Mouse (Mus musculus): ENCODE measurements at regions not wholly inside any gene's neighbourhood (a gene's known extent, or its start where the extent isn't known, plus 50 kb on each side); places are given as distances from the start of the nearest gene placed in this dataset.

DNA sequence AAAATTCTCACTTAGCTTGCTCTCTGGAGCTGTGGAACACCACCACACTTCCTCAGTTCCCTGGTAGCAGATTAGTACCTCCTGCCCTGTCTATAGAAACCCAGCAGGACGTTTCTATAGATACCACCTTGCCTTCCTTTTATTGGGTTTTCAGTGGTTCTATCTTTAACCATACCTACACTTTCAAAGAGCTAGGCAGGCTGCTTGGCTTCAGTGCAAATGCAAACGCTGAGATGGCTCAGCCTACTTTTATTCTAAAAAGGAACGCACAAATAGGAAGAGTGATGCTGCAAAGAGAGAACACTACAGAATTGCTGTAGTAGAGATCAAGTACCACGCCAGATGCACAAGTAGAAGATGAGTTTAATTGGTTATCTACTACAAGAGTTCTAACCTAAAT, 120.9 kb upstream of the Ifne start:
- ATAC-seq (ENCODE audit: low FRiP score): no peak
- Histone ChIP-seq H3K27me3 (replicated peaks) (no peaks in the 10 kb centered on the region), H3K4me2 (no peak overlapping the region), H3K9ac (replicated peaks) (no peak overlapping the region), H3K4me3 (replicated peaks) (no peak overlapping the region), H3K36me3 (no peaks in the 10 kb centered on the region), H3K27ac (replicated peaks) (no peak overlapping the region), H3K9me3 (replicated peaks) (no peaks in the 10 kb centered on the region), H3K4me1 (no peaks in the 10 kb centered on the region)
- 78% methylated on average over 4 of the region's 4 CpGs for WGBS

DNA sequence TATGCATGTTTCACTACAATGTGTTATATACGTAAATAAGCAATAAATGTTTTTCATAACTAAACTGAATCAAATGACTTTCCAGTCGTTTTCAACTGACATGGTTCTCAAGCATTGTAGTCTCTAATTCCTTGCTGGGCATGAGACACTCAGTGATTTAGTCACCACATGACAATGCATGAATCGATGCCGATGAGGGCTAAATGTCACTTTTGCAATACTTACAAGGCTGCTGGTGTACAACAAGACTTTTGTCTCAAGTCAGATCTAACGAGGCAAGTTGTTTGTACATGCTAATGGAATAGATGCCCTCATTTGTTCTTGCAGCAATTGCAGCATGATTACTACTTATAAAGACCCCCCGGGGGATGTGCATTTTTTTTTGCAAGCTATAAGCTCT, 120.2 kb upstream of the Ifne start:
- ATAC-seq (ENCODE audit: low FRiP score): no peak
- WGBS: 76% methylated on average over 6 of the region's 6 CpGs
- H3K36me3 ChIP-seq: no peaks in the 10 kb centered on the region

DNA sequence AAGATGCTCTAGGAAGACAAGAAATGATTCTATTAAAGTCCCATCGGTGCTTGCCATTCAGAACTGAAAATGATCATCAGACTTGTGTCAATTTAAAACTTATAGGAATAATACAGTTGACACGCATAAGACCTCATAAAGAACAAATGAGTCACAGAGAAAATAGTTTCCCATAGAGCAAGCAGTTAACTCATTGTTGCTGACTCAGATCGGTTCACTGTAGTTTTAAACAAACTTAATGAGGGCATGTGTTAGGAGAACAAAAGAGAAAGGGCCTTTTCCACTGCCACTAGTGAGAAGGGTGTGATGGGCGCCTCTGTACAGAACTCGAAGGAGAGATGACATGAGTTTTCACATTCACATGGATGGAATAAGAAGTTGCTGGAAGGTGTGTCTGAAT, 118.3 kb upstream of the Ifne start:
- Histone ChIP-seq H3K9me3 (replicated peaks) (no peaks in the 10 kb centered on the region), H3K36me3 (no peaks in the 10 kb centered on the region), H3K27me3 (replicated peaks) (no peaks in the 10 kb centered on the region), H3K4me1 (no peaks in the 10 kb centered on the region), H3K9ac (replicated peaks) (no peak overlapping the region), H3K4me2 (no peak overlapping the region), H3K27ac (replicated peaks) (no peak overlapping the region), H3K4me3 (replicated peaks) (no peak overlapping the region)
- ATAC-seq (ENCODE audit: low FRiP score): no peak
- WGBS: 80% methylated on average over 5 of the region's 5 CpGs

More for the DNA sequence above, 120.2 kb upstream of the Ifne start:
- H3K4me3 ChIP-seq (replicated peaks): no peak overlapping the region
- no peak overlapping the region for H3K9ac ChIP-seq (replicated peaks)
- no peaks in the 10 kb centered on the region for H3K4me1 ChIP-seq
- no peaks in the 10 kb centered on the region for H3K27me3 ChIP-seq (replicated peaks)
- no peaks in the 10 kb centered on the region for H3K9me3 ChIP-seq (replicated peaks)
- no peak overlapping the region for H3K27ac ChIP-seq (replicated peaks)
- no peak overlapping the region for H3K4me2 ChIP-seq

DNA sequence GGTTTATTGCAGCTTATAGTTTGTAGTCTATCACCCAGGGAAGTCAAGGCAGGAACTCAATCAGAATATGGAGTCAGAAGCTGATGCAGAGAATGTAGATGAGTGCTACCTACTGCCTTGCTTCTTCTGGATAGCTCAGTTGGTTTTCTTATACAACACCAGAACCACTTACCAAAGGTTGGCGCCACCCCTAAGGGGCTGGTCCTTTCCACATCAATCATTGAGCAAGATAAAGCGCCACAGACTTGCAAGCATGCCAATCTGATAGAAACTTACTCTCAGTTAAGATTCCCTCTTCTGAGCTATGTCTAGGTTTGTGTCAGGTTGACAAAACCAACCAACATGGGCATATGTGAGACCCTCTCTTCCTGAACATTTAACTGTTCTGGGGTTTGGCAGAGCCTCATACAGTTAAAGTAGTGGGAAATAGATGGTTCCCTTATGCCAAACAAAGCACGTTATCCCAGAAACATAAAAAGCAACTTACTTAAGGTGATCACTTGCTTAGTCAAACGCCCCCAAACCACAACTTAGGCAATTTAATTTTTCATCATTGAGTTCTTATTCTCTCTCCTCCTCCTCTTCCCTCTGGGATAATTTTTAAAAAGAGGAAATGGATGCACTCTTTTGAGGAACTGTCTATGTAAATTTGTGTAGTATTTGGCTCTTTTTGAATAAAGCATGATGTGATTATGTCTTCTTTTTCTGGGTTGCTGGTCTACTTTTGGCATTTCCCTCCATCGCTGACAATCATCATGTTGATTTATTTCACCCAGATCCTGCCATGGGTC, 115.3 kb upstream of the Ifne start:
- Histone ChIP-seq H3K4me2 (no peak overlapping the region), H3K27me3 (replicated peaks) (no peaks in the 10 kb centered on the region), H3K36me3 (no peaks in the 10 kb centered on the region), H3K4me1 (no peaks in the 10 kb centered on the region), H3K9me3 (replicated peaks) (no peaks in the 10 kb centered on the region), H3K27ac (replicated peaks) (no peak overlapping the region), H3K4me3 (replicated peaks) (no peak overlapping the region), H3K9ac (replicated peaks) (no peak overlapping the region)
- ATAC-seq (ENCODE audit: low FRiP score): no peak
- WGBS: 88% methylated on average over 5 of the region's 5 CpGs

DNA sequence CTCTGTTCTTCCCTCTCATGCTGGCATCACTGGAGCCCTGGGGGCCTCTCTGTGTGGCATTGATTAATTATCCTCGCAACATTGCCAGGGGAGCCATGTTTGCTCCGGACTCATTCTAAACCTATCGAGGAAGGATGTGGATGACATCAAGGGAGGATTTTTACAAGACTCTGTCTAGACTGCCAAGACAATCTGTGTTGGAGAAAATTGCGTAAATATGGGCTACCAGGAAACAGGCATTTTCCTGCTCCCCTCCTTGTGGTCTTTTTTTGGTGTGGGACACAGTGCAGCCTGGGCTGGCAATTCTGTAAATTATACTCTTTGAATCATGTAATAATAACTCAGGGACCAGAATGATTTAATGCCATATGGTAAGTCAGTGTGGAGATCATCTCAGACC, 114.5 kb upstream of the Ifne start:
- Histone ChIP-seq H3K9me3 (replicated peaks) (no peaks in the 10 kb centered on the region), H3K4me3 (replicated peaks) (no peak overlapping the region)

DNA sequence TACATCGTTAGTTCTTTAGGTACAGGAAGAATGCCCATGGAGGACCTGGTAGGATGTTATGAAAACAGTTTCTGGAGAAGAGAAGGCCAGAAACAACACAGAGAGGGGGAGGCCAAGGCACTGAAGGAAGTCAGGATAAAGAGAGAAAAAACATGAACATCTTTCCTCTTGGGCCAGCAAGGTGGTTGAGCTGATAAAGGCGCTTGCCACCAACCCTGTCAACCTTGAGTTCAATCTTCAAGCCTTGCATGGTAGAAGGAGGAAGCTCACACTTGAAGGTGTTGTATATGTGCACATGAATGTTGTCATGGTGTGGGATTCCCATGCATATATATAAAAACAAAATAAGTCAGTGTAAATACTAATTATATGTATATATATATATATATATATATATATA, 112.5 kb upstream of the Ifne start:
- H3K4me1 ChIP-seq: no peaks in the 10 kb centered on the region
- no peaks in the 10 kb centered on the region for H3K9me3 ChIP-seq (replicated peaks)
- no peak for ATAC-seq (ENCODE audit: low FRiP score)
- no peaks in the 10 kb centered on the region for H3K27me3 ChIP-seq (replicated peaks)
- no peak overlapping the region for H3K4me2 ChIP-seq
- 96% methylated on average over 2 of the region's 2 CpGs for WGBS
- no peak overlapping the region for H3K9ac ChIP-seq (replicated peaks)
- H3K27ac ChIP-seq (replicated peaks): no peak overlapping the region
- H3K36me3 ChIP-seq: no peaks in the 10 kb centered on the region
- H3K4me3 ChIP-seq (replicated peaks): no peak overlapping the region

More for the DNA sequence above, 114.5 kb upstream of the Ifne start:
- Histone ChIP-seq H3K4me2 (no peak overlapping the region), H3K4me1 (no peaks in the 10 kb centered on the region), H3K27ac (replicated peaks) (no peak overlapping the region), H3K36me3 (no peaks in the 10 kb centered on the region), H3K9ac (replicated peaks) (no peak overlapping the region), H3K27me3 (replicated peaks) (no peaks in the 10 kb centered on the region)
- ATAC-seq (ENCODE audit: low FRiP score): no peak
- WGBS: 70% methylated on average over 4 of the region's 4 CpGs

DNA sequence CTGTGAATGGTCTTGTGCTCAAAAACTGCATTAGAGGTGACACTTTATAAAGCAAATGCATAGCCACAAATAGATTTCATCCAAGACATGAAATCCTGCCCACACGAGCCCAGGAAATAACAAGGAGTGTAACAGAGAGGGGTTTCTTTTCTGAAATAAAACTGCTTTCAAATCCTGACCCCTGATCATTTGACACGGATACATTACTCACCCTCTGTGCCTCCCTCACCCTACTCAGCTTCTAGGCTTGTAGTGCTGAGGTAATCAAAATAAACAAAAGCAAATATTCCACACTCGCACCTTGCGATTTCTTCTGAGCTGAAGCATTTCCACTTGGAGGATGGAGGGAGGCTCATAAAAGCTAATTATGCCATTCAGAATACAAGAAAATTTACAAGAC, 108.4 kb upstream of the Ifne start:
- Histone ChIP-seq H3K36me3 (no peaks in the 10 kb centered on the region), H3K4me3 (replicated peaks) (no peak overlapping the region), H3K4me1 (no peaks in the 10 kb centered on the region), H3K27ac (replicated peaks) (no peak overlapping the region), H3K9me3 (replicated peaks) (no peaks in the 10 kb centered on the region), H3K9ac (replicated peaks) (no peak overlapping the region), H3K27me3 (replicated peaks) (no peaks in the 10 kb centered on the region), H3K4me2 (no peak overlapping the region)
- no peak for ATAC-seq (ENCODE audit: low FRiP score)
- 32% methylated on average over 4 of the region's 4 CpGs for WGBS

DNA sequence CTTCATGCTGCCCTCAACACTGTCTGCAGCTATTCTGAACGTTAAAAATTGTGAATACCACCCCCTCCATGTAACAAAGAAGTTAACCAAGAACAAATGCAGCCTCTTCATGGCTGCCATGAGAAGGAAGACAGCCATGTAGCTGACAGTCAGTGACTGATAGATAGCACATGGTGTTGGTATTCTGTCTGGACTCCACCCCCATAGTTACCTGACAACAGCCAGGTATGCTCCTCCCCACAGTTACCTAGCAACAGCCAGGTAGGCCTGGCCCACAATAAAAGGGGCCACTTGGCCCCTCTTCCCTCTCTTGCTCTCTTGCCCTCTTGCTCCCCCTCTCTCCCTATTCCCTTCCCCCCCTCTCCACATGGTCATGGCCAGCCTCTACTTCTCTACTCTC, 107.1 kb upstream of the Ifne start:
- H3K4me3 ChIP-seq (replicated peaks): no peak overlapping the region
- WGBS: 65% methylated on average over 1 of the region's 1 CpGs
- no peak overlapping the region for H3K4me2 ChIP-seq
- H3K9me3 ChIP-seq (replicated peaks): no peaks in the 10 kb centered on the region
- no peaks in the 10 kb centered on the region for H3K4me1 ChIP-seq
- no peak overlapping the region for H3K27ac ChIP-seq (replicated peaks)
- H3K27me3 ChIP-seq (replicated peaks): no peaks in the 10 kb centered on the region
- H3K9ac ChIP-seq (replicated peaks): no peak overlapping the region
- no peaks in the 10 kb centered on the region for H3K36me3 ChIP-seq
- no peak for ATAC-seq (ENCODE audit: low FRiP score)

DNA sequence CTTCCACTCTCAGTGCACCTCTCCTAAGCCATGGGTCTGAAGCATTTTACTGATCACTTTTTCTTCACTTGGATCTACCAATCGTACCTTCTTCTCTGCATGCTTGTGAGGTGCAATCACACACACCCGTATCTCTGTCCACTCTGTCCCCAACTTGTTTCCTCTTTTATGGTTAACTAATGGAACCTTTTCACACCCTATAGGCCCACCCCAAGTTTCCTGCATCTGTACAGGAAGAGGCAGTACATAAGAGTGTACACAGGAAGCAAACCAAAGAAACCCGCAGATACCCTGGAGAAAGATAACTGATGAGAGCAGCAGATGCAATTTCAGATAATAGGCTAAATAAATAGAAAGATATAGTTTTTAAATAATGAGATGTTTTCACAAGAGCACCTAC, 102.5 kb upstream of the Ifne start:
- H3K27ac ChIP-seq (replicated peaks): no peak overlapping the region
- no peak overlapping the region for H3K4me3 ChIP-seq (replicated peaks)
- no peak overlapping the region for H3K9ac ChIP-seq (replicated peaks)
- no peaks in the 10 kb centered on the region for H3K27me3 ChIP-seq (replicated peaks)
- WGBS: 85% methylated on average over 3 of the region's 3 CpGs
- ATAC-seq (ENCODE audit: low FRiP score): no peak
- H3K36me3 ChIP-seq: no peaks in the 10 kb centered on the region
- H3K4me1 ChIP-seq: no peaks in the 10 kb centered on the region
- H3K4me2 ChIP-seq: no peak overlapping the region
- H3K9me3 ChIP-seq (replicated peaks): no peaks in the 10 kb centered on the region

DNA sequence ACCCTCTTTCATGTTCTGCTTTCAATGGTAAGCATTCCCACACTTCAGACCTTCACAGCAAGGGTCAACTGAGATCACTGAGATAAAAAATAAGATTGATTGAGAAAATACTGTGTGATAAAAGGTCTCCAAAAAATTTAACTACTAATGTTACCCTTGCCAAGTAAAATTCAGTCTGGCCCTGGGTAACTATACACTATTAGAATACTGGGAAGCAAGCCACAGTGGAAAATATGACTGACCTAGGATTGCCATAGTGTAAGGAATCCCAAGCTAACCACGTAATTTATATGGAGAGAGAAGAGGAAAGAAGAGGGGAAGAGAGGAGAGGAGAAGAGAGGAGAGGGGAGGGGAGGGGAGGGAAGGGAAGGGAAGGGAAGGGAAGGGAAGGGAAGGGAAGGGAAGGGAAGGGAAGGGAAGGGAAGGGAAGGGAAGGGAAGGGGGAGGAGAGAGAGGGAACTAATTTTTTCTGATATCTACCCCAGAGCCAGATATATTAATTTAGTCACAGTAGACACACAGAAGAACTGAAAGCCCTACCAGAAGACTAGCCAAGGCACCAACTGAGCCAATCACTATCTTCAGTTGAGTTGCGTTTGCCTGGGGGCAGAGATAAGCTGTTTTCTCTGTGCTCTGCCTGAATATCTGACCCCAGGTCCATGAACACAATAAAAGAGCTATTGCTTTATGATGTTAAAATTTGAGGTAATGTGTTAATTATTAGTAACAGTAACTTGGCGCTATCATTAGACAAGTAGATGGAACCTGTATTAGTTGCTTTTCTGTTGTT, 97.3 kb upstream of the Ifne start:
- Histone ChIP-seq H3K36me3 (no peaks in the 10 kb centered on the region), H3K9ac (replicated peaks) (no peak overlapping the region), H3K27me3 (replicated peaks) (no peaks in the 10 kb centered on the region), H3K4me1 (no peaks in the 10 kb centered on the region), H3K27ac (replicated peaks) (no peak overlapping the region), H3K4me3 (replicated peaks) (no peak overlapping the region), H3K9me3 (replicated peaks) (no peaks in the 10 kb centered on the region), H3K4me2 (no peak overlapping the region)
- no peak for ATAC-seq (ENCODE audit: low FRiP score)
- 78% methylated on average over 3 of the region's 3 CpGs for WGBS

DNA sequence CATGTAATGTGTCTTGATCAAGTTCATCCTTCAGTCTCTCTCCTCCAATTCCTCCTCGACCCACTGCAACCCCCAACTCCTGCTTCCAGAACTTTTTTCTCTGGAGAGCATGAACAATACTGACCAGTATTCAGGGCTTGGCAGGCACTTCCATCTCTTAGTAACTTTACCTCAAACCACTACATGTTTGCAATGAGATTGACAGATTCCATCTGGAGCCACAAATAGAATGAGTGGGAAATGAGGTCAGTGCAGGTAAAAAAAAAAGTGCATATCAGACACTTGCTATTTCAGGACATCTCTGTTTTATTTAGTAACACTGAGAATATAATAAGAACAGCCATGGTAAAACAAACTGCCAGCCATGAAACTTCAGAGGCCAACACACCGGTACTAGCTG, 94.5 kb upstream of the Ifne start:
- H3K4me3 ChIP-seq (replicated peaks): no peak overlapping the region
- H3K36me3 ChIP-seq: no peaks in the 10 kb centered on the region
- no peak overlapping the region for H3K27ac ChIP-seq (replicated peaks)
- H3K4me1 ChIP-seq: no peaks in the 10 kb centered on the region
- WGBS: 93% methylated on average over 2 of the region's 2 CpGs
- no peak overlapping the region for H3K9ac ChIP-seq (replicated peaks)
- H3K4me2 ChIP-seq: no peak overlapping the region
- H3K27me3 ChIP-seq (replicated peaks): no peaks in the 10 kb centered on the region
- no peak for ATAC-seq (ENCODE audit: low FRiP score)
- H3K9me3 ChIP-seq (replicated peaks): no peaks in the 10 kb centered on the region

DNA sequence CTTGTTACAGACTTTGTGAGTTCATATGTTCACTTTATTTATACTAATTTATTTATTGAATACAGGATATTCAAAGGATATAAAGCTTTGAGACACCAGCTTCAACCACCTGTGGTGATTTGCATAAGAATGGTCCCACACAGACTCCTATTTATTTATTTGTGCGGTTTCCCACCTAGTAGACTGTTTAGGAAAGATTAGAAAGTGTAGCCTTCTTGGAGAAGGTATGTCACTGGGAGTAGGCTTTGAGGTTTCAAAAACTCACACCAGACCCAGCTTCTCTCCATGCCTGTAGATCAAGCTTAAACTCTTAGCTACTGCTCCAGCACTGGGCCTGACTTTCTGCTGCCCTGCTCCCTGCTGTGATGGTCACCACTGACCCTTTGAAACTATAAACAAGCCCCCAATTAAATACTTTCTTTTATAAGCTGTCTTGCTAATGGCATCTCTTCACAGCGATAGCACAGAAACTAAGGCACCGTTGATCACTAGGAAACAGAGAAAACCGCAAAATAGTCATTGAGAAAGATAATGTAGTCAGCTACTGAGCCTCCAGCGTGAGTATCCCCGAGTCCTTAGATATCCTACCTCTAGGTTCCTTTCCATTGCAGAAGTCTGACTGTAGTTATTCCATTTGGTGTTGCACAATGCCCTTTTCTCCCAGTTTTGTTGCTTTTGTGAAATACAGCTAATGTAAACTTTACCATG, 89.3 kb upstream of the Ifne start:
- Histone ChIP-seq H3K9me3 (replicated peaks) (no peaks in the 10 kb centered on the region), H3K9ac (replicated peaks) (no peak overlapping the region), H3K4me2 (no peak overlapping the region), H3K4me3 (replicated peaks) (no peak overlapping the region), H3K27me3 (replicated peaks) (no peaks in the 10 kb centered on the region), H3K36me3 (no peaks in the 10 kb centered on the region), H3K4me1 (no peaks in the 10 kb centered on the region), H3K27ac (replicated peaks) (no peak overlapping the region)
- WGBS: 35% methylated on average over 6 of the region's 6 CpGs
- no peak for ATAC-seq (ENCODE audit: low FRiP score)
